Mouse (Mus musculus): ENCODE data around the gene Pomt2. TPM values are rescaled to one million over a fixed set of nuclear protein-coding genes. Genes with fewer than 3 reads are reported as not detected.

Pomt2 gene
- polyA plus RNA-seq, 1 experiment: 12.2 TPM

GRCm38 (mm10) chr12:87132210-87132609 lies 15.6 kb downstream of the Pomt2 start:
- Histone ChIP-seq H3K4me3 (ENCODE audit: control insufficient read depth, insufficient read depth, low read length) (no peak overlapping the region), H3K27ac (ENCODE audit: control insufficient read depth, insufficient read depth, low read length) (no peak overlapping the region), H3K4me1 (replicated peaks; ENCODE audit: control insufficient read depth, insufficient read depth, low read length) (no peaks in the 10 kb centered on the region), H3K27me3 (ENCODE audit: control insufficient read depth, insufficient read depth, low read length) (no peaks in the 10 kb centered on the region), H3K36me3 (ENCODE audit: control insufficient read depth, insufficient read depth, low read length) (no peaks in the 10 kb centered on the region)
- no peak for TF ChIP-seq POLR2A (IDR thresholded peaks at IDR 0.05; ENCODE audit: control insufficient read depth, extremely low read depth, insufficient read depth, low read length, poor library complexity)
- TF ChIP-seq CTCF (IDR thresholded peaks at IDR 0.05; ENCODE audit: borderline replicate concordance, control insufficient read depth, extremely low read depth, insufficient read depth, low read length, poor library complexity): no peak
- 92% methylated on average over 6 of the region's 6 CpGs for WGBS
- no peak for DNase-seq

- Histone ChIP-seq H3K4me3 (ENCODE audit: control insufficient read depth, insufficient read depth, low read length) (no peak overlapping the region), H3K36me3 (ENCODE audit: control insufficient read depth, insufficient read depth, low read length) (no peaks in the 10 kb centered on the region), H3K27ac (ENCODE audit: control insufficient read depth, insufficient read depth, low read length) (no peak overlapping the region), H3K4me1 (replicated peaks; ENCODE audit: control insufficient read depth, insufficient read depth, low read length) (no peaks in the 10 kb centered on the region), H3K27me3 (ENCODE audit: control insufficient read depth, insufficient read depth, low read length) (no peaks in the 10 kb centered on the region)
- TF ChIP-seq CTCF (IDR thresholded peaks at IDR 0.05; ENCODE audit: borderline replicate concordance, control insufficient read depth, extremely low read depth, insufficient read depth, low read length, poor library complexity): no peak
- no peak for TF ChIP-seq POLR2A (IDR thresholded peaks at IDR 0.05; ENCODE audit: control insufficient read depth, extremely low read depth, insufficient read depth, low read length, poor library complexity)
- WGBS: 76% methylated on average over 3 of the region's 3 CpGs
- DNase-seq: peak; percentile 41
Observed at GRCm38 (mm10) chr12:87131619-87132018, 16.1 kb downstream of the Pomt2 start.

GRCm38 (mm10) chr12:87131181-87131580 lies 16.6 kb downstream of the Pomt2 start:
- no peak overlapping the region for H3K4me3 ChIP-seq (ENCODE audit: control insufficient read depth, insufficient read depth, low read length)
- TF ChIP-seq POLR2A (IDR thresholded peaks at IDR 0.05; ENCODE audit: control insufficient read depth, extremely low read depth, insufficient read depth, low read length, poor library complexity) (no peak), CTCF (IDR thresholded peaks at IDR 0.05; ENCODE audit: borderline replicate concordance, control insufficient read depth, extremely low read depth, insufficient read depth, low read length, poor library complexity) (no peak)
- H3K27ac ChIP-seq (ENCODE audit: control insufficient read depth, insufficient read depth, low read length): no peak overlapping the region
- no peaks in the 10 kb centered on the region for H3K27me3 ChIP-seq (ENCODE audit: control insufficient read depth, insufficient read depth, low read length)
- no peak for DNase-seq
- 90% methylated on average over 2 of the region's 2 CpGs for WGBS
- H3K4me1 ChIP-seq (replicated peaks; ENCODE audit: control insufficient read depth, insufficient read depth, low read length): no peaks in the 10 kb centered on the region
- no peaks in the 10 kb centered on the region for H3K36me3 ChIP-seq (ENCODE audit: control insufficient read depth, insufficient read depth, low read length)

GRCm38 (mm10) chr12:87130224-87130623 lies 17.5 kb downstream of the Pomt2 start:
- no peaks in the 10 kb centered on the region for H3K27me3 ChIP-seq (ENCODE audit: control insufficient read depth, insufficient read depth, low read length)
- DNase-seq: no peak
- H3K36me3 ChIP-seq (ENCODE audit: control insufficient read depth, insufficient read depth, low read length): no peaks in the 10 kb centered on the region
- H3K4me3 ChIP-seq (ENCODE audit: control insufficient read depth, insufficient read depth, low read length): no peak overlapping the region
- no peak overlapping the region for H3K27ac ChIP-seq (ENCODE audit: control insufficient read depth, insufficient read depth, low read length)
- no peaks in the 10 kb centered on the region for H3K4me1 ChIP-seq (replicated peaks; ENCODE audit: control insufficient read depth, insufficient read depth, low read length)
- TF ChIP-seq CTCF (IDR thresholded peaks at IDR 0.05; ENCODE audit: borderline replicate concordance, control insufficient read depth, extremely low read depth, insufficient read depth, low read length, poor library complexity): no peak
- TF ChIP-seq POLR2A (IDR thresholded peaks at IDR 0.05; ENCODE audit: control insufficient read depth, extremely low read depth, insufficient read depth, low read length, poor library complexity): no peak
- WGBS: 89% methylated on average over 4 of the region's 4 CpGs

- no peak overlapping the region for H3K27ac ChIP-seq (ENCODE audit: control insufficient read depth, insufficient read depth, low read length)
- TF ChIP-seq POLR2A (IDR thresholded peaks at IDR 0.05; ENCODE audit: control insufficient read depth, extremely low read depth, insufficient read depth, low read length, poor library complexity): no peak
- TF ChIP-seq CTCF (IDR thresholded peaks at IDR 0.05; ENCODE audit: borderline replicate concordance, control insufficient read depth, extremely low read depth, insufficient read depth, low read length, poor library complexity): no peak
- WGBS: 96% methylated on average over 4 of the region's 4 CpGs
- H3K4me3 ChIP-seq (ENCODE audit: control insufficient read depth, insufficient read depth, low read length): no peak overlapping the region
- DNase-seq: no peak
- H3K36me3 ChIP-seq (ENCODE audit: control insufficient read depth, insufficient read depth, low read length): no peaks in the 10 kb centered on the region
- H3K27me3 ChIP-seq (ENCODE audit: control insufficient read depth, insufficient read depth, low read length): no peaks in the 10 kb centered on the region
- H3K4me1 ChIP-seq (replicated peaks; ENCODE audit: control insufficient read depth, insufficient read depth, low read length): no peaks in the 10 kb centered on the region
Observed at GRCm38 (mm10) chr12:87127256-87127655, 20.5 kb downstream of the Pomt2 start.

- Histone ChIP-seq H3K4me1 (replicated peaks; ENCODE audit: control insufficient read depth, insufficient read depth, low read length) (no peaks in the 10 kb centered on the region), H3K4me3 (ENCODE audit: control insufficient read depth, insufficient read depth, low read length) (no peak overlapping the region), H3K27me3 (ENCODE audit: control insufficient read depth, insufficient read depth, low read length) (no peaks in the 10 kb centered on the region), H3K36me3 (ENCODE audit: control insufficient read depth, insufficient read depth, low read length) (no peaks in the 10 kb centered on the region), H3K27ac (ENCODE audit: control insufficient read depth, insufficient read depth, low read length) (no peak overlapping the region)
- no peak for DNase-seq
- TF ChIP-seq CTCF (IDR thresholded peaks at IDR 0.05; ENCODE audit: borderline replicate concordance, control insufficient read depth, extremely low read depth, insufficient read depth, low read length, poor library complexity) (no peak), POLR2A (IDR thresholded peaks at IDR 0.05; ENCODE audit: control insufficient read depth, extremely low read depth, insufficient read depth, low read length, poor library complexity) (no peak)
- WGBS: 97% methylated on average over 4 of the region's 4 CpGs
Observed at GRCm38 (mm10) chr12:87121918-87122589, 25.7 kb downstream of the Pomt2 start.
